Mouse (Mus musculus): ENCODE measurements around the gene Card11.

Card11 gene

DNA sequence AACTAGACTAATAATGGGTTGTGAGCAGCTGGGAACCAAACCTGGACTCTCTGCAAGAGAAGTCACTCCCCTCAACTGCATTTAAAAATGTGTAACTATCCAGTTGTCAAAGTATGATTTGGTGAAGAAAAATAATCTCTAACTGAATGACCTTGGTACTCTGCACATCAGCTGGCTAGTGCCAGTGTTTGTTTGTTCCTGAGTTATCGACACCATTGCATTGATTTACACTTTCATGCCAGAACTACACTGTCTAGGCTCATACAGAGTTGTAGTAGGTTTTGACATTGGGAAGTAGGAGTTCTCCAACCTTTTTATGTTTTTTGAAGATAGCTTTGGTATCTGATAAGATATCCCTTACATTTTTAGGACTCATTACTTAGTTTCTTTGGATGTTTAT lies 81.9 kb downstream of the Card11 start:
- DNase-seq (ENCODE audit: inconsistent ontology term), result no peak

DNA sequence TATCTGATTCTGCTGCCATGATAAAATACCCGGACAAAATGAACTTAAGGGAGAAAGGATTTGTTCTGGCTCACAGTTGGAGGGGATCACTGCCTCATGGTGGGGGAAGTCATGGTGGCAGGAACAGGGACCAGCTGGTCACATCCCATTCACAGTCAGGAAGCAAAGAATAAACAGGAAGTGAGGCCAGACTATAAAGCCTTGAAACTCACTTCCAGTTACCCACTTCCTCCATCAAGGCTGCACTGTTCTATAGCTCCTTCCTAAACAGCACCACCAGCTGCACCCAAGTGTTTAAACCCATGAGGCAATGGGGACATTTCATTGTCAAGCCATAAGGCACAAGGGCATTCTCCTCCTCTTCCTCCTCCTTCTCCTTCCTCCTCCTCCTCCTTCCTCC lies 82.6 kb downstream of the Card11 start:
- no peak for DNase-seq (ENCODE audit: inconsistent ontology term)

DNA sequence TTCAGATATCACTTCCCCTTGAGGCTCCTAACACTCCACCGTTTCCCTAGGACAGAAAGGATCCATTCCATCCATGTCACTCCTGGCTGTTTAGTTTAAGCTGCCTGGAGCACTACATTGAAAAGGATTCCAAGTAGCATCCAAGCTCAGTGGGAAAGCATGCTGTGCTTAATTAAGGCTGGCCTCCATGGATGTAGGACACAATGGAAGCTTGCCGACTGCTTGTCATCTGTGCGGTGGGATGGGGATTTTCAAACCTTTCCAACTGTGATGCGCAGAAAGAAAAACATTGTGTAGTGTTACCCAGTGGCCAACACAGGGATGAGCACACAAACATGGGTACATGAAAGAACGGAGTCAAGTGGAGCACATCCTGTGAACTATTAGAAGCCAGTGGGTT lies 89.5 kb downstream of the Card11 start:
- DNase-seq (ENCODE audit: inconsistent ontology term), result no peak

DNA sequence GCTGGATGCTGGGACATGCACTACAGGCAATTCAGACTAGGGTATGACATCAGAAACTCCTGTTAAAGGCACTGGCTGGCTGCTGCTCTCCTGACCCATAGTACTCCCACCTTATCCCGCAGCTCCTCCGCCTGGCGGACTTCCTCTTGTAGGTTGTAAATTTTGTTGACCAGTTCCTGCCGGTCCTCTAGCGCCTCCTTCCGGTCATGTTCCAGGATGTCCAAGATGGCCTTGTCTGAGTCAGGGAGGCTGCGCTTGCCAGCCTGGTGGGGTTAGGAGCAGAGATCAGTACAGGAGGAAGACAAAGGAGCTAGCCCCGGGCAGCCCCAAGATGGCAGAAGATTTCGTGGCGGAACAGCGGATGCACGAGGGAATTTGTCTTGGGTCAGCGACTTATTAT lies 99.5 kb downstream of the Card11 start:
- DNase-seq (ENCODE audit: inconsistent ontology term), result no peak

DNA sequence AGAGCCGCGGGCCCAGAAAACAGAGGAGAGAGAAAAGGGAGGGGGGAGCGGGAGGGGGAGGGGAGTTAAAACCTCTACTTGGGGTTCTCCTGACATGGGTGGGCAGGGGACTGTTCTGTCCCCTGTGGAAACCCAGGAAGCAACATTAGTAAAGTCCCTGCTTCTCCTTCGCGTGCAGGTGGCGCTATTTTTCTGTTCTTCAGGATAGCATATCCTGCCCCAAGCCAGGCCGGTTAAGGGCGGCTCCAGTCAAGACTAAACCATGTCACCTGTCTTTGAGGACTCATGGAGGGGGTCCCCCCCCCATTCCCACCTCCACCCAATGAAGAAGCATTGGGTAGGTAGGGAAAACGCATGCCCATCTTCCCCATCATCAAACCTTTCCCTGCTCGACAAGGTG lies 109.3 kb downstream of the Card11 start:
- DNase-seq (ENCODE audit: inconsistent ontology term), result no peak

DNA sequence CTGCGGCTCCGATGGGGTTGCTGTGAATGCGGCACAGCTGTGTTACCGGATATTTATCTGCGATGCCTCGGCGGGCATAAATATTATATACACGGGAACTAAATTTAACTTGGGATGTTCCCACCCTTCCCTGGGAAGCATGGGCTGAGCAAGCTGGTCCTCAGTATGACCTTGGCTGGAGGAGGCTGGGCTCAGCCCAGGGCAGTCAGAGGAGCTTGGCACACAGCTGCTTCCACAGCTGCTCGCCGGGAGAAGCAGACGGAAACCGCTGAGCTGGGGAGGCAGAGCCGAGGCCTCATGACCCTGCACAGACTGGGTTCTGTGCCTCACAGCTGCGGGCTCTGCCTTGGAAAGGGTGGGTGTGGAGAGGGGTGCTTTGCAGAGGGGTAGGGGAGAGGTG lies 110.3 kb downstream of the Card11 start:
- DNase-seq (ENCODE audit: inconsistent ontology term), result no peak

DNA sequence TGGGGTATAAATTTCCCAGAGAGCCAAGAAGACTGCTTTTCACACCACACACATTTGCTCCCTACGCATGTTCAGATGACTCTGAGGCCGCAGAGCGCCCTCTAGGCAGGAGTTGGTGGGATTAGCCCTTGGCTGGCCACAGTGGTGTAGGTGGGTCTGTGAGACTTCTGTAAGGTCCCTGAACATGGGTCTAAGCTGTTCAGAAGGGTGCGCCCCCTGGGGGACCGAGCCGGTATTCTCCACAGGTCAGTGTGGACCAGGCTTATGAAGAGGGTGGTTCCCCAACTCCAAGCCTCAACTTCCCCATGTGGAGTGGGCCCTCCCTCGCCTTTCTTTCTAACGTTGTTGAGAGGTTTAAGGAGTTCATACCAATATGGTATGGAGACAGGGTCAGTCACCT lies 110.8 kb downstream of the Card11 start:
- DNase-seq (ENCODE audit: inconsistent ontology term), result no peak

DNA sequence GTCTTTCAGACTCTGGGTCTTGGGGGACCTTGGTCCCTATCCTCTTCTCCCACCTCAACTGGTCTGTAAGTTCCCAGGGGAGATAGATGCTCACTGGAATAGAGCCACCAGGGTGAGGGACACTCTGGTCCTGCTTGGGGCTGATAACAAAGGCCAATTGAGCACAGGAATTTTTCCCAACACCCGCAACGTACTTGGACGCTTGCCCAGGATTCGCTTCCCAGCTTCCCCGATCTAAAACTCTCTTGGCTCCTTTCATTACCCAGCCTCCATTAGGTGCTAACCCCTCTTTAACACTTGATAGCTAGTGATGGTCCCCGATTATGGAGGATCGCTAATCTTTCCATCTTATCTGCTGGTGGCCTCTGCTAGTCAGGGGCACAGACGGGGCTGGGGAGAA lies 112.5 kb downstream of the Card11 start:
- DNase-seq (ENCODE audit: inconsistent ontology term), result peak; percentile 70

DNA sequence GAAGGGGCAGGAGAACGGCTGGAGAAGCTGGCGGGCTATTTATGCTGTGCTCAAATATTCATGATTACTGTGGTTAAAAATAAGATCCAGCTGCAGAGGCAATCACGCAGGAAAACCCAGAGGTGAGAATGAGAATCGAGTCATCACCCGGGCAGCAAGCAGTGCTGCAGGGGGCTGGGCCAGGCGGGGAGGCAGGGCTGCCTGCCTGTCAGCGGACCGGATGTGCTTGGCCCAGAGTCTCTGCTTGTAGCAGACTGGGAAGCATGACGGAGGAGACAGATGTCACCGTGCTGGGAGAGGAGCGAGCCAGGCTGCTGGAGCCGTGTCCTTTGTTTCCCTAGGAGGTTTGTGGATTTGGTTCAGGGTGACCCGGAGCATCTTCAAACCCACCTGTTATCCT lies 115.4 kb downstream of the Card11 start:
- no peak for DNase-seq (ENCODE audit: inconsistent ontology term)

DNA sequence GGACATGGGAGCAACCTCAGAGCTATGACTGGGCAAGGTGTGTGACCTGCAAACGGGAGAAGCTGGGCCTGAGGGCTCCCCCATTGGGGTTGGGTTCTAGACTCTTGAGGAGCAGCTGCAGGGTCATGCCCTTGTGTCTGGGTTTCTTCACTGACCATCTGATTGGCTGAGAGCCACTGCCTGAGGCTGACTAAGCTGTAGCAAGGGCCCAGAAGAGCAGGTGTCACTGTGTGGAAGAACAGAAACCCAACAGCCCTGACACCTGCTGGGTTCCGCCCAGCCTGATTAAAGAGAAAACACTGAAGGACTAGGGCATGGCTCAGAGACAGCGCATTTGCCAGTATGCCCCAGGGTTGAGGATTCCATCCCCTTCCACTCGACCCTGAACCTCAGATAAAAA lies 118.0 kb downstream of the Card11 start:
- no peak for DNase-seq (ENCODE audit: inconsistent ontology term)

DNA sequence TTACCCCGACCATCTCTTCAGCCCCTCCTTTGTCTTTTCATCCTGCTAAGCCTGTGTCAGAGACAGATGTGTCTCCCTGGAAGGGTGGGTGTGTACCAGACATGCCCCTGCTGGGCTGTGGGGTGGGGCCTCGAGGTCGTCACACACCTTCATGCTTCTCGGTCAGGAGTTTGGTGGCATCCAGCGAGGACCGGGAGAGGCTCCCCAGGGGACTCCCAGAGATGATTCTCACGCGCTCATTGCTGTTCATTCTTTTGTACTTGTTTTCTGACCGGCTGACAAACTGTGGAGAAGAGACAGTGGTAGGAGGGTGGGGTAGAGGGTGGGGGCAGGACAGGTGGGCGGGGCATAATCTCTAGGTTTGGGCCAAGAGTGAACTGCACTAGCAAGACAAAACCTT lies 120.2 kb downstream of the Card11 start:
- no peak for DNase-seq (ENCODE audit: inconsistent ontology term)

DNA sequence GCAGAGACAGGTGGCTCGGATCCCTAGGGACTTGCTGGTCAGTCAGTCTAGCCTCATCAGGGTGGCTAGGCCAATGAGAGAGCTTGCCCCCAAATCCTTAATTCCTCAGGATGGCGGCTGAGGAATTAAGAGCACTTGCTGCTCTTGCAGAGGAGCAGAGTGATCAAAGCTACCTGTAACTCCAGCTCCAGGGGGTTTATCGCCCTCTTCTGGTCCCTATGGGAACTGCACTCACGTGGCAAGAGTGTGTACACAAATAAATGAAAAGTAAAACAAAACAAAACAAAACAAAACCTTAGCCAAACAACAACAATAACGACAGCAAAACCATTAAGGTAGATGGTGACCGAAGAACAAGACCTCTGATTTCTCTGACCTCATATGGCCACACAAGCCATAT lies 121.7 kb downstream of the Card11 start:
- DNase-seq (ENCODE audit: inconsistent ontology term), result no peak

DNA sequence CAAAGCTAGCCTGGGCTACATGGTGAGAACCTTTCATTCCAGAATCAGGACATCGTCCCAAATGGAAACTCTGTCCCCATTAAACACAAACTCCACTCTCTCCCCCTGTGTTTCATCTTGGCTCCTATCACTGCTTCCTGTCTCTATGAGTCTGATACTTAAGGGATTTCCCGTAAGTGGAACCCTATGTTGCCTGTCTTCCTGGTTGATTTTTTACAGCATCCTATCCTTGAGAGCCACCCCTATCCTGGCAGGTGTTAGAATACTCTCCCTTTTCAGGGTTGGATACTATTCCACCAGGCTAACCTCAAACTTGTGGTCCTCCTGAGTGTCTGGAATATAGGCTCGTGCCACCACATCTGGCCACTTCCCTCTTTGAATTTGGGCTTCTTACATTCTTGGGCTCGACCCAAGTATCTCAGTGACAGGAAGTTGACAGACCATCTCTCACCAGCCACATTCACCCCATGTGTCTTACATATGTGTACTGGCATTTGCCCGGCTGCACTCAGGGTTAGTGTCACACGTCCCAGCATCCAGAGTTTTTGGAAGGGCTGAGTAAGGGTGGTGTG lies 126.6 kb downstream of the Card11 start:
- DNase-seq (ENCODE audit: inconsistent ontology term), result no peak

DNA sequence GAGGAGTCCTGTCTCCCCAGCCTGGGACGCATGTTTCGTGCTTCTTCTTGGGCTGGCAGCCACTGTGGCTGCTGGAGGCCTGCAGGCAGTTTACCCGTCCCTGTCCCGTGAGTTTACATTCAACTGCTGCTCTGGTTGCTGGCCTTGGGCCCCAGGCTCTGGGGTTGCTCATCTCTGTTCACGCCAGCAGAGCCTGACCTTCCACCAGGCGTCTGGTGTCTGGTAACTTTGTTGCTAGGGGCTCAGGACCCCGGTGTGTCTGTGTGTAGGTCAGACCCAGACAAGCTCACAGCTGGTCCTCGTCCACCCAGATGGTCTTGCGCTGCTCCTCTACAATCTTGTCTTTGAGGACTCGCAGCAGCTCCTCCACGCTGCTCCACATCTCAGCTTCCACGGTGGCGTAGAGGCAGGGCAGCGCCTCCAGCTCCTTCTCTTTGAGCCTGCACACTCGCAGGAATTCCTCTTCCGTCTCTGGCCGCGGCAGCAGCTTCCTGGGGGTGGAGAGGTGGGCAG lies 127.3 kb downstream of the Card11 start:
- DNase-seq (ENCODE audit: inconsistent ontology term), result peak; percentile 2

DNA sequence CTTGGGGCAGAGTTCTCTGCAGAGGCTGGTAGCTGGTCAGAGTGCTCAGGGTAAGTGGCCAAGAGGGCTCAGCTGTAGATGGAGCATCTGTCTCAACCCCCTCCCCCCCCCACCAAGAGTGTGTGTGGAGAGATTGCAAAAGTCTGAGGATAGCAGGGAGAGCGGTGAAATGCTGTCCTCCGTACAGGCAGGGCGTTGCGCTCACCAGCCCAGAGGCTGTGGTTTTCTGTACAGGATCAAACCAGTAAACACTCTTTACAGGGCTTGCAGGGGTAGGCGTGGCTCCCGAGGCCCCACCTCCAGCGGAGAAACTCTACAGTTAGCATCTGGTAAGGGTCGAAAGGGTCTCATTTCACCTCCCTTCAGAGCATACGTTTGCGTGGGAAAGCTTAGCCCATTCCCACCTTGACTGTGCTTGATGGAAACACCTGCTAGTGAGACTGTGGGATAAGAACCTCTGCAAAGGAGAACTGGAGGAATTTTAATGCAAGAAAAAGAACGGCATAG lies 127.8 kb downstream of the Card11 start:
- no peak for DNase-seq (ENCODE audit: inconsistent ontology term)

DNA sequence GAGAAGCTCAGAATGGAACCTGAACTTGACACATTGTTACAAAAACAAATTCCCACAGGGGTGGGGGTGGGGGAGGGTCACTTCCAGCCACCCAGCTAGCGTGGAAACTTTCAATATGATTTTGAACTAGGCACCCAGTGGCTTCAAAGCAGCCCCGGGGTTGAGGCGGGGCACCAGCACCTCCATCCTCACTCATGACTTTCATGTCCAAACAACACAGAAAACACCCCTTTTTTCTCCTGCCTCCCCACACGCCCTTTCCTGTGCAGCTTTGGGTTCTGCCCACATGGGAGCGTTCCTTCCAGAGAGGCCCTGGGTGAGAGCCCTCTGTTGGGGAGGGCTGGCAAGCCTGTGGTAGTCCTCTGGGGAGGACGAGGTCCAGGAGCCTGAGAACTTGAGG lies 129.1 kb downstream of the Card11 start:
- DNase-seq (ENCODE audit: inconsistent ontology term), result no peak

DNA sequence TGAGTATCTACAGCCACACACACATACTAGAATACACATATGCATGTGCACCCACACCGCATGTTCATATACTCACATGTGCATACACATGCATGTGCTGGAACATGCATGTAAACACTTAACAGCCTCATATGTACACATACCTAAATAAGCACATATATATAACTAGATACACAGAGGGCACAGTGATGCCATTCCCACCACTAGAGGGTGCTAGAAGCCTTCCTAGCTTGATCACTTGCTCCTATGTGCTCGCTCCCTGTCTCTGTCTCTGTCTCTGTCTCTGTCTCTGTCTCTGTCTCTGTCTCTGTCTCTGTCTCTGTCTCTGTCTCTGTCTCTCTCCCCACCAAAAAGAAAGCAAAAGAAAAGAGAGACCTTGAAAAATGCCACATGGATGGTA lies 131.3 kb downstream of the Card11 start:
- DNase-seq (ENCODE audit: inconsistent ontology term), result peak; percentile 37

DNA sequence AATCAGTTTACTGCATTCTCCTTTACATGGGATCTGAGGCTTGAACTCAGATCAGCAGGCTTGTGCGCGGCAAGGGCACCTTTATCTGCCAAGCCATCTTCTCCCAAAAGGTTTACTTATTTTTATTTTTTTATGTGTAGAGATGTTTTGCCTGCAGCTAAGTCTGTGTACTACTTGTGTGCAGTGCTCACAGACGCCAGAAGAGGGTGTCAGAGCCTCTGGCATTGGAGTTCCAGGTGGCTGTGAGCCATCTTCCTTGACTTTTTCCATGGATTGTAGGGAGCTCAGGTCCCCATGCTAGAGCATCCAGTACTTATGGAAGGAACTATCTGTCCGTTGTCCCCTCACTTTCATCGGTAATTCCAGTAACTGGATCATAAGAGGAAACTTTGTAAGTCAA lies 140.7 kb downstream of the Card11 start:
- DNase-seq (ENCODE audit: inconsistent ontology term), result no peak

DNA sequence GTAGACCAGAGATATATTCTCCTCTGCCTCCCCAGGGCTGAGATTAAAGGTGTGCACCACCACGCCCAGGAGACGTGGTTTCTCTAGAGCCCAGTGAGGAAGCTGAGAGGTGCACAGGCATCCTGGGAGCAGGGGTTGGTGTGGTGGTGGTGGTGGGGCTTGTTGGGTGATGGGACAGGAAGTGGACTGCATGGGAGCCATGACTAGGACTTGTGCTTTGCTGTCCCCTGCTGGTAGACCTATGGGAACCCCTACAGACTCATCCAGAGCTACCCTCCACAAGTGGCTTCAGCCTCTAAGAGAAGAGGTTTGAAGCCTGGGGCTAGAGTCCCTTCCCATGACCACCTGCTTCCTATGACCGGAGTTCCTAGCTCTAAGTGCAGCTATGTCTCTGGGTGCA lies 142.0 kb downstream of the Card11 start:
- no peak for DNase-seq (ENCODE audit: inconsistent ontology term)

DNA sequence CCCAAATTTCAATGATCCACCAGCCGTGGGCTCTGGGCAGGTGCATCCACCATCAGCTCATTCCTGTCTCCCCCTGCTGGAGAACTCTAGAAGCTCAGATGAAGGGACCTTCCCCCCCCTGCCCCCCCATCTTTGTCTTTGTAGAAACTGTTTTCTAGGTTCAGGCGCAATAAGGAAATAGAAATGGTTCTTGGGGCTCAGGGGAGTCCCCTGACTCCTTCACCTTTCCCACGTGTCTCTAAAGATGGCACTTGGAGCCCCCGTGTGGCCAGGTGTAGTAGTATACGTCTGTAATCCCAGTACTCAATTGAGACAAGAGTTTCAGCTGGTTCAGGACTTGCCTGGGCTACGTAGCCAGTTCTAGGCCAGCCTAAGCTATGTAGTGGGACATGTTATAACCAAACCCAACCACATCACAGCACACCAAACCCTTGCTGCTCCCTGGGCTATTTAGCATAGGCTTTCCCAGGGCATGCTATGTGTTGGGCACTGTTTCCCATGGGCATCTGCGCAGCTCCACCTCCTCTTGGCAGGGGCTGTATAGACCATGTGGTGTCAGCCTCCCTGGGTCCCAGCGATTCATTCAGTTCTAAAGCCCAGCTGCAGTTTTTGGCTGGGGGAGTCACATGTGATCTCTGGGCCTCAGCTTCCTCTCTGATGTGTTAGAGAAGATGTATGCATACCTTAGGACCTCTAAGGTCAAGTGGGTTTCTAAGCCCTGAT lies 142.8 kb downstream of the Card11 start:
- DNase-seq (ENCODE audit: inconsistent ontology term), result no peak

DNA sequence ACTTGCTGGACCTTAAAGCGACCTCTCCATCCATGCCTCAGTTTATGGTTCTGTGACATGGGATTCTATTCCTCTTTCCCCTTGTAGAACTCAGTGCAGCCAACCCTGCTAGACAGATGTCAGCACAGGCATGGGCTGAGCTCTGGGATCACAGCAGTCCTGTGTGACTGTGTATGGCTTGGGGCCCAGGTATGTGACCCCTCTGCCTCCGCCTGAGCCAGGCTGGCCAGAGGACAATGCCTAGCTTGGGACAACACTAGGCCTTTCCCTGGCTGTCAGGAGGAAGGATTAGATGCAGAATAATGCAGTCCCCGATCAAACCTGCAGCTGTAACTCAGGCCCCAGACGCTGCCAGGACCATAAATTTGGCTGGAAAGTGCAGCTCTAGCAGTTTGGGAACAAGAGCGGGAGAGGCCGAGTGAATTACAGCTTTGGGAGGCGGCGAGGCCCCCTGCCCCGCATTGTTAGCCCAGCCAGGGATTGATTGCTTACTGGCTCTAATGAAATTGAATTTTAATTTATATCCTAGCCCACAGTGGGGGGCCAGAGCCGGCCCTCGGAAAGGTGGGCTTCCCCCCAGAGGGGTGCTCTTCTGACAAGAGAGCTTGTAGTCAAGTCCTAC lies 144.4 kb downstream of the Card11 start:
- no peak for DNase-seq (ENCODE audit: inconsistent ontology term)

DNA sequence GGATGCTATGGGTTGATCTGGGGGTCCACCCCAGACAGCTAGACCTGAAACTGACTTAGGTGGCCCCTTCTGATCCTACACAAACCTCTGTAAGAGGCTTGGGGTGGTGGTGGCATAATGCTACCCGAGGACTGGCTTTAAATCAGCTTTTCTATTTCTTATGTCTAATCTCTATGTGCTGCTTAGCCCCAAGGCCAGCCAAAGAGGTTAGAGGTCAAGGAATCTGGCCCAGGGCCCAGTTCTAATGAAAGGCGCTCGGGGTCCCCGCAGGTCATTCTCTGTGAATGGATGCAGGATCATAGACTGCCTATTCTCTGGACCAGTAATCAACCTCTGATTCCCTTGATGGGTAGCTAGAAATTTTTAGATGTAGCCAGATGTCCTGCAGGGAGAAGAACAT lies 145.7 kb downstream of the Card11 start:
- DNase-seq (ENCODE audit: inconsistent ontology term), result no peak

DNA sequence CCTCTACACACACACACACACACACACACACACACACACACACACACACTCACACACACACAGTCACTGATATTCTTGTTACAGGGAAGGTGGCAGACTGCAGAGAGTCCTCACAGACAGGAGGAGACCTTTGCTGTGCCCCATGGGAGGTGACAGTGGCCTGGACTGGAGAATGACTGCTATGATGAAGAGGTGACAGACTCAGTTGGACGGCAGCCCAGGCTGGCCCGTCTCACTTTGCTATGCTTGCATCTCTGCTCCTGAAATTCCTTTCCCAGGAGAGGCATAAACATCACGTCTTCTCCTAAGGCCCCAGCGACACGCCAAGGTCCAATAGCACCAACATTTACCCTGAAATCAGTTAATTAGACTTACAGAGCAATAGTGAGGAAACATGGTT lies 146.7 kb downstream of the Card11 start:
- no peak for DNase-seq (ENCODE audit: inconsistent ontology term)

Measured in Muller cell, postnatal 12 days (primary cell).